Mouse (Mus musculus): Measurements from ENCODE around the gene Rabl6.

Gene Rabl6

GRCm38 (mm10) chr2:25607761-25608622, at the start of gene Rabl6:
TSS of gene Rabl6 (minus strand) at chr2:25608521.
- DNase-seq (ENCODE audit: extremely low spot score) = peak; percentile 90

GRCm38 (mm10) chr2:25657652-25658051, 49.3 kb upstream of the Rabl6 start, which contains the start of gene Lcn5:
TSS of gene Lcn5 (plus strand) at chr2:25657952.
- DNase-seq (ENCODE audit: extremely low spot score) = no peak

- no peak for DNase-seq (ENCODE audit: extremely low spot score)
Measured at GRCm38 (mm10) chr2:25657246-25657645, 48.9 kb upstream of the Rabl6 start.

- DNase-seq (ENCODE audit: extremely low spot score) = no peak
Measured at GRCm38 (mm10) chr2:25656691-25657090, 48.4 kb upstream of the Rabl6 start.

GRCm38 (mm10) chr2:25654502-25654901, 46.2 kb upstream of the Rabl6 start:
- DNase-seq (ENCODE audit: extremely low spot score) = no peak

GRCm38 (mm10) chr2:25652902-25653301, 44.6 kb upstream of the Rabl6 start, which contains the start of gene Lcn8:
TSS of gene Lcn8 (plus strand) at chr2:25653120.
- no peak for DNase-seq (ENCODE audit: extremely low spot score)

GRCm38 (mm10) chr2:25639890-25640289, 31.6 kb upstream of the Rabl6 start:
- DNase-seq (ENCODE audit: extremely low spot score) = peak; percentile 39

- DNase-seq (ENCODE audit: extremely low spot score) = no peak
Measured at GRCm38 (mm10) chr2:25634046-25634445, 25.7 kb upstream of the Rabl6 start.

- no peak for DNase-seq (ENCODE audit: extremely low spot score)
Measured at GRCm38 (mm10) chr2:25633616-25634015, 25.3 kb upstream of the Rabl6 start.

- no peak for DNase-seq (ENCODE audit: extremely low spot score)
Measured at GRCm38 (mm10) chr2:25628738-25629137, 20.4 kb upstream of the Rabl6 start.

GRCm38 (mm10) chr2:25627811-25628210, 19.5 kb upstream of the Rabl6 start, which contains the start of gene Fcna:
TSS of gene Fcna (minus strand) at chr2:25628030.
- no peak for DNase-seq (ENCODE audit: extremely low spot score)

- no peak for DNase-seq (ENCODE audit: extremely low spot score)
Measured at GRCm38 (mm10) chr2:25625986-25626385, 17.7 kb upstream of the Rabl6 start.

GRCm38 (mm10) chr2:25621229-25622200, 13.2 kb upstream of the Rabl6 start, which contains the start of gene Tmem141:
TSS of gene Tmem141 (minus strand) at chr2:25622005.
- DNase-seq (ENCODE audit: extremely low spot score) = peak; percentile 78

GRCm38 (mm10) chr2:25620852-25621228, 12.5 kb upstream of the Rabl6 start:
- no peak for DNase-seq (ENCODE audit: extremely low spot score)

GRCm38 (mm10) chr2:25620386-25620785, 12.1 kb upstream of the Rabl6 start:
- no peak for DNase-seq (ENCODE audit: extremely low spot score)

GRCm38 (mm10) chr2:25617578-25617977, 9.3 kb upstream of the Rabl6 start, which contains the start of gene Ccdc183:
TSS of gene Ccdc183 (minus strand) at chr2:25617678.
- DNase-seq (ENCODE audit: extremely low spot score) = no peak

GRCm38 (mm10) chr2:25616398-25616797, 8.1 kb upstream of the Rabl6 start:
- DNase-seq (ENCODE audit: extremely low spot score) = no peak

GRCm38 (mm10) chr2:25608671-25609070, 350 bp upstream of the Rabl6 start:
- DNase-seq (ENCODE audit: extremely low spot score) = no peak

- DNase-seq (ENCODE audit: extremely low spot score) = no peak
Measured at GRCm38 (mm10) chr2:25602526-25602925, 5.8 kb downstream of the Rabl6 start.

GRCm38 (mm10) chr2:25600037-25600436, 8.3 kb downstream of the Rabl6 start:
- DNase-seq (ENCODE audit: extremely low spot score) = no peak

GRCm38 (mm10) chr2:25598749-25599148, 9.6 kb downstream of the Rabl6 start:
- no peak for DNase-seq (ENCODE audit: extremely low spot score)
